Mouse (Mus musculus): ENCODE data around the gene Fgf15.

DNA sequence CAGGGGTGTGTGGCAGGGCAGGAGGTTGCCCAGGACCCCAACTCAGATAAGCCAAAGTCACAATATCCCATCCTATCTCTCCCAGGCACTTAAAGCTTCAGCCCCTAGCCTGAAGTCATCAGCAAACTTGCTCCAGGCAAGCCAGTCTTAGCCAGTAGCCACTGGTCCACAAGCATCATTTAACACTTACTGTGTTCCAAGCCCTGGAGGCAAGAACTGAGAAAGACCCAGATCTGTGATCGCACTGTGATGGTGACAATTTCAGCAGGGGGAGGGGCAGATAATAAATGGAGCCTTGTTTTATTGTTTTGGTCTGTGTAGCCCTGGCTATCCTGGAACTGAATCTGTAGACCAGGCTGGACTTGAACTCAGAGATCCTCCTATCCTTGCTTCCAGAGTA is 37.6 kb upstream of the Fgf15 start:
- TF ChIP-seq CTCF (IDR thresholded peaks at IDR 0.05; ENCODE audit: low read depth) (no peak), EP300 (optimal IDR thresholded peaks at IDR 0.05) (no peak)

Data from stomach, postnatal 0 days (tissue).